Mouse (Mus musculus) central nervous system, embryonic 18 days (tissue): ENCODE results near the gene Gm10697. TPM values are rescaled to one million over a fixed set of nuclear protein-coding genes. Genes with fewer than 3 reads are reported as not detected.

Experiments used
- polyA plus RNA-seq: library from polyadenylated mRNA; depleted of rRNA; stranded (reverse); fragments of >200 nt; gene quantifications from 2 replicates; pipeline ENCODE4 v1.2.3, GENCODE M21; 2012; rRNA removed

The Gm10697 gene
- polyA plus RNA-seq: not detected in 2 replicates

GRCm38 (mm10) chr3:94072544-94072943 is at the start of gene Gm10697:
Gm10697 (minus strand) TSS chr3:94072644.

GRCm38 (mm10) chr3:94054785-94055184 is 17.7 kb downstream of the Gm10697 start, which contains the start of gene Gm9125:
Gm9125 (minus strand) TSS chr3:94054885.

Other genes with a start within 250 kb of the Gm10697 start
- gene Tdpoz3, start 246.6 kb downstream of the Gm10697 start, polyA plus RNA-seq: not detected in 2 replicates
- gene Gm9117, start 129.1 kb downstream of the Gm10697 start, polyA plus RNA-seq: not detected in 2 replicates
- gene Tdpoz5, start 111.3 kb downstream of the Gm10697 start, polyA plus RNA-seq: not detected in 2 replicates
- not detected in 2 replicates for gene Gm9125, start 17.8 kb downstream of the Gm10697 start, polyA plus RNA-seq
- gene Gm10696, start 105.5 kb upstream of the Gm10697 start, polyA plus RNA-seq: not detected in 2 replicates
- gene Gm5286, start 124.1 kb upstream of the Gm10697 start, polyA plus RNA-seq: not detected in 2 replicates
- gene Gm4778, start 191.4 kb upstream of the Gm10697 start, polyA plus RNA-seq: not detected in 2 replicates
- gene Them4, start 237.4 kb upstream of the Gm10697 start, polyA plus RNA-seq: 32.9 and 34.5 TPM in 2 replicates